Mouse (Mus musculus): ENCODE results near the gene Zfand2a. TPM values are rescaled to one million over a fixed set of nuclear protein-coding genes. Genes with fewer than 3 reads are reported as not detected.

The Zfand2a gene
- polyA plus RNA-seq, 1 experiment from 2014 or later = 5.7 TPM

DNA sequence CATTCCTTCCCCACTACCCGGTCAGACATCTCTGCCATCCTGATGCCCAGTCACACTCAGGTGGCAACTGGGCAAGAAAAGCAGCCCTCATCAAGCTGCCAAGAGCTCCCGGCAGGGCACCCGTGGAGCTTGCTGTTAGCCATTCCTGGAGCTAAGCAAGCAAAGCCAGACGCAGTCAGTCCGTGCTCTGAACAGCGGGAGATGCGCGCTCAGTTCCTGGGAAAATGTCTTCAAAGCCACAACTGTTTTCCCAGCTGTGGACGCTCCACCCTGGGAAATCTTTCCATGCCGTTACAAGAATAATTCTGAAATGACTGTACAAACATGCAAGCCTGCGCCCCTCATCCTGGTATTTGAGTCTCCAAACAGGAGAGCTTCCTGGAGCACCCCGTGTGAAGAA, 41.9 kb downstream of the Zfand2a start:
- no peaks in the 10 kb centered on the region for H3K9me3 ChIP-seq (ENCODE audit: control insufficient read depth, low read length)
- H3K4me2 ChIP-seq (ENCODE audit: low read length) = no peak overlapping the region
- no peak overlapping the region for H3K27ac ChIP-seq (ENCODE audit: low read depth)
- no peak for ATAC-seq (replicated peaks; ENCODE audit: low FRiP score, low TSS enrichment, low read depth)
- no peaks in the 10 kb centered on the region for H3K36me3 ChIP-seq (ENCODE audit: control insufficient read depth, insufficient read depth, low read length)
- H3K4me3 ChIP-seq (ENCODE audit: low read depth, low read length) = no peak overlapping the region
- 83% methylated on average over 12 of the region's 12 CpGs for WGBS
- no peaks in the 10 kb centered on the region for H3K4me1 ChIP-seq (replicated peaks; ENCODE audit: control insufficient read depth, insufficient read depth, low read length)
- DNase-seq (ENCODE audit: low spot score) = no peak
- no peak overlapping the region for H3K9ac ChIP-seq (ENCODE audit: low read length)
- H3K27me3 ChIP-seq (replicated peaks; ENCODE audit: control insufficient read depth, insufficient read depth, low read length) = no peaks in the 10 kb centered on the region

DNA sequence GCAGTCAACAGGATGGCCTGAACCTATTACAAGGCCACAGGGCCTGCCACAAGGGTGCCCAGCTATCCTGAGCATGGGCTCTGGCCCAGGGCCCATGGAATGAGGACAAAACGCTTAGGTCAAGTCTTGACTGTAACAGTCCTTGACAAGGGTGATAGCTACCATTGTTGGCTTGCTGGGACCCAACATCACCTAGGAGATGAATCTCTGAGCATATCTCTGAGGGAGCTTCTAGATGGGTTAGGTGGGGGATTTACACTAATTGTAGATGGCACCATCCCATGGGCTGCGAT, 42.7 kb downstream of the Zfand2a start:
- no peaks in the 10 kb centered on the region for H3K4me1 ChIP-seq (replicated peaks; ENCODE audit: control insufficient read depth, insufficient read depth, low read length)
- DNase-seq (ENCODE audit: low spot score) (no peak), ATAC-seq (replicated peaks; ENCODE audit: low FRiP score, low TSS enrichment, low read depth) (no peak)
- 96% methylated on average over 2 of the region's 2 CpGs for WGBS
- H3K36me3 ChIP-seq (ENCODE audit: control insufficient read depth, insufficient read depth, low read length) = no peaks in the 10 kb centered on the region
- H3K4me3 ChIP-seq (ENCODE audit: low read depth, low read length) = no peak overlapping the region
- no peak overlapping the region for H3K9ac ChIP-seq (ENCODE audit: low read length)
- no peaks in the 10 kb centered on the region for H3K9me3 ChIP-seq (ENCODE audit: control insufficient read depth, low read length)
- H3K4me2 ChIP-seq (ENCODE audit: low read length) = no peak overlapping the region
- no peak overlapping the region for H3K27ac ChIP-seq (ENCODE audit: low read depth)
- H3K27me3 ChIP-seq (replicated peaks; ENCODE audit: control insufficient read depth, insufficient read depth, low read length) = no peaks in the 10 kb centered on the region

- Histone ChIP-seq H3K4me1 (replicated peaks; ENCODE audit: control insufficient read depth, insufficient read depth, low read length) (no peaks in the 10 kb centered on the region), H3K36me3 (ENCODE audit: control insufficient read depth, insufficient read depth, low read length) (no peaks in the 10 kb centered on the region), H3K4me2 (ENCODE audit: low read length) (no peak overlapping the region), H3K9ac (ENCODE audit: low read length) (no peak overlapping the region), H3K4me3 (ENCODE audit: low read depth, low read length) (no peak overlapping the region), H3K27me3 (replicated peaks; ENCODE audit: control insufficient read depth, insufficient read depth, low read length) (no peaks in the 10 kb centered on the region), H3K27ac (ENCODE audit: low read depth) (no peak overlapping the region), H3K9me3 (ENCODE audit: control insufficient read depth, low read length) (no peaks in the 10 kb centered on the region)
- ATAC-seq (replicated peaks; ENCODE audit: low FRiP score, low TSS enrichment, low read depth) (no peak), DNase-seq (ENCODE audit: low spot score) (no peak)
- WGBS = 91% methylated on average over 11 of the region's 11 CpGs
Measured at GRCm38 (mm10) chr5:139440926-139441725, 43.2 kb downstream of the Zfand2a start.

GRCm38 (mm10) chr5:139440451-139440850, 43.9 kb downstream of the Zfand2a start:
- 89% methylated on average over 5 of the region's 5 CpGs for WGBS
- DNase-seq (ENCODE audit: low spot score) (no peak), ATAC-seq (replicated peaks; ENCODE audit: low FRiP score, low TSS enrichment, low read depth) (no peak)
- Histone ChIP-seq H3K9ac (ENCODE audit: low read length) (no peak overlapping the region), H3K4me1 (replicated peaks; ENCODE audit: control insufficient read depth, insufficient read depth, low read length) (no peaks in the 10 kb centered on the region), H3K9me3 (ENCODE audit: control insufficient read depth, low read length) (no peaks in the 10 kb centered on the region), H3K27me3 (replicated peaks; ENCODE audit: control insufficient read depth, insufficient read depth, low read length) (no peaks in the 10 kb centered on the region), H3K4me2 (ENCODE audit: low read length) (no peak overlapping the region), H3K36me3 (ENCODE audit: control insufficient read depth, insufficient read depth, low read length) (no peaks in the 10 kb centered on the region), H3K27ac (ENCODE audit: low read depth) (no peak overlapping the region), H3K4me3 (ENCODE audit: low read depth, low read length) (no peak overlapping the region)

- Histone ChIP-seq H3K9me3 (ENCODE audit: control insufficient read depth, low read length) (no peaks in the 10 kb centered on the region), H3K4me2 (ENCODE audit: low read length) (no peak overlapping the region), H3K4me1 (replicated peaks; ENCODE audit: control insufficient read depth, insufficient read depth, low read length) (no peaks in the 10 kb centered on the region), H3K27ac (ENCODE audit: low read depth) (no peak overlapping the region), H3K36me3 (ENCODE audit: control insufficient read depth, insufficient read depth, low read length) (no peaks in the 10 kb centered on the region), H3K27me3 (replicated peaks; ENCODE audit: control insufficient read depth, insufficient read depth, low read length) (no peaks in the 10 kb centered on the region), H3K9ac (ENCODE audit: low read length) (no peak overlapping the region), H3K4me3 (ENCODE audit: low read depth, low read length) (no peak overlapping the region)
- no peak for ATAC-seq (replicated peaks; ENCODE audit: low FRiP score, low TSS enrichment, low read depth)
- 87% methylated on average over 12 of the region's 12 CpGs for WGBS
- no peak for DNase-seq (ENCODE audit: low spot score)
Measured at GRCm38 (mm10) chr5:139438440-139438839, 45.9 kb downstream of the Zfand2a start.

DNA sequence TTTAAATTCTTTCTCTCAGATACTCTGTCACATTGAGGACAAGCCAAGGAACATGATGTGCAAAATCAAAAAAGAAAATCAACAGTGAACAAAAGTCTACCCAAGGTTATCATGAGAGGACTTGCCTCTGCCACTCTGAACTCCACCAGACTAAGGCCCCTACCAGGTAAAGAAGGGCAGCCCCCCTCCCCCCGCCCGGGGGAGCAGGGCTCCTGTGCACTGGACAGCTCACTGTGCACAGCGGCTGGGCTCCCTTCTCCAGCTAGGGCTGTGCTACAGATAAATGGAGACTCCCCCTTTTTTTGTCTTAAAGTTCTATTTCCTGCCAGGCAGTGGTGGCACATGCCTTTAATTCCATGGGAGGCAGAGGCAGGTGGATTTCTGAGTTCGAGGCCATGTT, 46.6 kb downstream of the Zfand2a start:
- 94% methylated on average over 4 of the region's 4 CpGs for WGBS
- H3K4me1 ChIP-seq (replicated peaks; ENCODE audit: control insufficient read depth, insufficient read depth, low read length) = no peaks in the 10 kb centered on the region
- H3K4me3 ChIP-seq (ENCODE audit: low read depth, low read length) = no peak overlapping the region
- ATAC-seq (replicated peaks; ENCODE audit: low FRiP score, low TSS enrichment, low read depth) (no peak), DNase-seq (ENCODE audit: low spot score) (no peak)
- H3K27ac ChIP-seq (ENCODE audit: low read depth) = no peak overlapping the region
- no peak overlapping the region for H3K4me2 ChIP-seq (ENCODE audit: low read length)
- H3K27me3 ChIP-seq (replicated peaks; ENCODE audit: control insufficient read depth, insufficient read depth, low read length) = no peaks in the 10 kb centered on the region
- H3K9ac ChIP-seq (ENCODE audit: low read length) = no peak overlapping the region
- H3K9me3 ChIP-seq (ENCODE audit: control insufficient read depth, low read length) = no peaks in the 10 kb centered on the region
- H3K36me3 ChIP-seq (ENCODE audit: control insufficient read depth, insufficient read depth, low read length) = no peaks in the 10 kb centered on the region

GRCm38 (mm10) chr5:139434940-139435339, 49.4 kb downstream of the Zfand2a start:
- ATAC-seq (replicated peaks; ENCODE audit: low FRiP score, low TSS enrichment, low read depth) (no peak), DNase-seq (ENCODE audit: low spot score) (no peak)
- WGBS = 46% methylated on average over 8 of the region's 8 CpGs
- no peaks in the 10 kb centered on the region for H3K36me3 ChIP-seq (ENCODE audit: control insufficient read depth, insufficient read depth, low read length)
- H3K4me3 ChIP-seq (ENCODE audit: low read depth, low read length) = no peak overlapping the region
- no peak overlapping the region for H3K9ac ChIP-seq (ENCODE audit: low read length)
- no peak overlapping the region for H3K4me2 ChIP-seq (ENCODE audit: low read length)
- H3K27ac ChIP-seq (ENCODE audit: low read depth) = no peak overlapping the region
- H3K27me3 ChIP-seq (replicated peaks; ENCODE audit: control insufficient read depth, insufficient read depth, low read length) = no peaks in the 10 kb centered on the region
- peaks cover 5% of the 10 kb centered on the region; the same call in 1 of the 2 replicates for H3K4me1 ChIP-seq (replicated peaks; ENCODE audit: control insufficient read depth, insufficient read depth, low read length)
- no peaks in the 10 kb centered on the region for H3K9me3 ChIP-seq (ENCODE audit: control insufficient read depth, low read length)

DNA sequence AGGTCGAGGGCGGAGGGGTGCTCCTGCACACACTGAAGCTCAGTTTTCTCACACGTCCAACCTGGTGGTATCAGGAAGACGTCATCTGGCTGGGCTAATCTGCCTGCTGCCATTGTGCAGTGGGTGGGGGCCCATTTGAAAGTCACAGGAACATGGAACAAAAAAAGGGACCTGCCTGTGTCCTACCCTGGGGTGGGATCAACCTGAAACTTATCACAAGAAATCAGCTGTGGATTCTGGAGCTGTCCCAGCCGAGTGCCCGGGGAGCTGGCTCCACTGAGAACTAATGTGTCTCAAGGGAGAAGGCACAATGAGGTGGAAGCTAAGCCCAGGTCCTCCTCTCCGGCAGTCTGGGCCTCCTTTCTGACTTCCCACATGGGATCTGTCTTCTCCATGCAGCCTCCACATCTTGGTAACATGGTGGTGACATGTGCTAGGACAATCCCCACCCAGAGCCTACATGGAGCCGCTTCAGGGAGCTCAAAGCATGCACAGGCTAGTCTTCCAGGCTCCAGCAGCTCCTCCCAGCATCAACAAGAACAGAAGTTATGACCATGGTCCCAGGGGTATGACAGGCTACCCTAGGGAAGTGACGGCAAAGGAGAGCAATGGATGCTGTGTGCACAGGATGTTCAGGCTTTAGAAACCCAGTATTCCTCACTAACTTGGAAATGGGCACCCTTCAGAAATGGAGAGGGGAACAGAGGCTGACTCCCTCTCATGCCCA, 50.3 kb downstream of the Zfand2a start:
- ATAC-seq (replicated peaks; ENCODE audit: low FRiP score, low TSS enrichment, low read depth) = no peak
- Histone ChIP-seq H3K4me1 (replicated peaks; ENCODE audit: control insufficient read depth, insufficient read depth, low read length) (peaks cover 9% of the 10 kb centered on the region; the same call in 1 of the 2 replicates), H3K27ac (ENCODE audit: low read depth) (no peak overlapping the region)

More for the DNA sequence above, 50.3 kb downstream of the Zfand2a start:
- DNase-seq (ENCODE audit: low spot score) = no peak
- WGBS = 79% methylated on average over 9 of the region's 9 CpGs
- no peaks in the 10 kb centered on the region for H3K27me3 ChIP-seq (replicated peaks; ENCODE audit: control insufficient read depth, insufficient read depth, low read length)
- H3K9ac ChIP-seq (ENCODE audit: low read length) = no peak overlapping the region
- no peak overlapping the region for H3K4me3 ChIP-seq (ENCODE audit: low read depth, low read length)
- no peak overlapping the region for H3K4me2 ChIP-seq (ENCODE audit: low read length)
- H3K36me3 ChIP-seq (ENCODE audit: control insufficient read depth, insufficient read depth, low read length) = no peaks in the 10 kb centered on the region
- H3K9me3 ChIP-seq (ENCODE audit: control insufficient read depth, low read length) = no peaks in the 10 kb centered on the region
